Mouse (Mus musculus) brain, embryonic 14.5 days (tissue): Measurements from ENCODE around the gene Egfl7.

Source experiments
- CTCF ChIP-seq: fragments of 200-500 bp; IDR thresholded peaks from 2 replicates; pipeline ENCODE4 v1.5.1; 2012; ENCODE audit warnings: inconsistent platforms, mild to moderate bottlenecking, moderate library complexity, borderline replicate concordance; ENCODE audit not compliant: insufficient read depth, insufficient read length; ENCODE audit errors: extremely low read depth
- POLR2A ChIP-seq: fragments of 200-500 bp; IDR thresholded peaks from 2 replicates; pipeline ENCODE4 v1.6.1; 2012; ENCODE audit warnings: mild to moderate bottlenecking, inconsistent platforms, borderline replicate concordance; ENCODE audit not compliant: poor library complexity, insufficient read depth, insufficient read length, severe bottlenecking; ENCODE audit errors: extremely low read depth

- no peak for TF ChIP-seq CTCF
- no peak for TF ChIP-seq POLR2A
These were observed 27.7 kb upstream of the Egfl7 start for GRCm38 (mm10) chr2:26552066-26552465.
